Mouse (Mus musculus) hindbrain, embryonic 14.5 days (tissue): ENCODE data around the gene Akt1. TPM values are rescaled to one million over a fixed set of nuclear protein-coding genes. Genes with fewer than 3 reads are reported as not detected.

ENCODE experiments used
- ATAC-seq: fragments of 200-750 bp; cut with Nextera tagmentation; 2 replicates; pipeline ENCODE4 v1.8.0; 2017; ENCODE audit warnings: moderate number of reproducible peaks, mild to moderate bottlenecking, moderate TSS enrichment, moderate library complexity; ENCODE audit not compliant: low FRiP score
- DNase-seq: peaks from one replicate; pipeline ENCODE4 v3.0.0-alpha.2; 2015; ENCODE audit warnings: low spot score
- H3K27ac ChIP-seq: fragments of 300-500 bp; sonication (generic); 2 replicates; pipeline ENCODE4 v1.5.1; 2014; ENCODE audit warnings: mild to moderate bottlenecking, moderate library complexity
- H3K27me3 ChIP-seq: fragments of 300-500 bp; sonication (generic); 2 replicates; pipeline ENCODE4 v1.6.1; 2014; ENCODE audit warnings: mild to moderate bottlenecking, low read length, mixed read lengths; ENCODE audit not compliant: control insufficient read depth, insufficient read depth
- H3K36me3 ChIP-seq: fragments of 300-500 bp; sonication (generic); replicated peaks from 2 replicates; pipeline ENCODE4 v1.6.1; 2014; ENCODE audit not compliant: control insufficient read depth, insufficient read depth
- H3K4me1 ChIP-seq: fragments of 300-500 bp; sonication (generic); replicated peaks from 2 replicates; pipeline ENCODE4 v1.6.1; 2014; ENCODE audit warnings: antibody characterized with exemption, low read length, mixed read lengths; ENCODE audit not compliant: control insufficient read depth, insufficient read depth
- H3K4me2 ChIP-seq: fragments of 300-500 bp; sonication (generic); replicated peaks from 2 replicates; pipeline ENCODE4 v1.6.1; 2014; ENCODE audit warnings: mild to moderate bottlenecking, moderate library complexity
- H3K4me3 ChIP-seq: fragments of 300-500 bp; sonication (generic); replicated peaks from 2 replicates; pipeline ENCODE4 v1.5.1; 2014; ENCODE audit warnings: mild to moderate bottlenecking, low read length
- H3K9ac ChIP-seq: fragments of 300-500 bp; sonication (generic); 2 replicates; pipeline ENCODE4 v1.6.1; 2014
- H3K9me3 ChIP-seq: fragments of 300-500 bp; sonication (generic); 2 replicates; pipeline ENCODE4 v1.6.1; 2016; ENCODE audit warnings: low read length; ENCODE audit not compliant: control insufficient read depth
- WGBS: fragments of 180-500 bp; shearing (Covaris S2); extraction: QIAGEN DNeasy Blood & Tissue Kit; methylation state at CpG from one replicate; pipeline ENCODE4 v1.1.7; 2014; 5-methylcytosine and 5-hydroxymethylcytosine counted together
- polyA plus RNA-seq: library from polyadenylated mRNA; unstranded; fragments of >200 nt; fragmentation: Nextera tagmentation; extraction: Ambion mirVana; gene quantifications from 2 replicates; pipeline ENCODE4 v1.2.1, GENCODE M21; 2014

Gene Akt1
- polyA plus RNA-seq, 1 experiment from 2014 or later, result 69.2 TPM

DNA sequence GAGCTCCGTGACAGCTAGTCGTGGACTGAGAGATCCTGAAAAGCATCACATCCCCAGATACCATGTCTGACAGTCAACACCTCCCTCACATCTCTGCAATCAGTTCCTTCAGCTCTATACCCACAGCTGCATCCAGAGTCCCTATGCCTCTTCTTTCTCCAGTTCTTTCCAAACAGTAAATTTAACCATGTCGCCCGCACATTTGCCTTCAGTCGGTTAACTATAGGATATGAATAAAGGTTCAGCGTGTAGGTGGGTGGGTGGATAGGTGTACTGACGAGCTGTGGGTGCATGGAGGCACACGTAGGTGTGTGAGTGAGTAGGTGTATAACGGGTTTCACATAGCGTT lies 19.4 kb upstream of the Akt1 start:
- no peaks in the 10 kb centered on the region for H3K27me3 ChIP-seq
- DNase-seq (no peak), ATAC-seq (no peak; the same call in 1 of the 2 replicates)
- peak overlapping the region; percentile 54 for H3K4me3 ChIP-seq
- 75% methylated on average over 10 of the region's 10 CpGs for WGBS
- peak overlapping the region; percentile 89 for H3K27ac ChIP-seq
- peak overlapping the region; percentile 89 for H3K9ac ChIP-seq
- H3K9me3 ChIP-seq, result no peaks in the 10 kb centered on the region
- peak overlapping the region; percentile 75 for H3K4me2 ChIP-seq
- H3K4me1 ChIP-seq, result peaks cover 12% of the 10 kb centered on the region
- H3K36me3 ChIP-seq, result no peaks in the 10 kb centered on the region

GRCm38 (mm10) chr12:112693185-112694126 lies 18.8 kb upstream of the Akt1 start:
- H3K27ac ChIP-seq, result peak overlapping the region; percentile 89
- peak overlapping the region; percentile 89 for H3K9ac ChIP-seq
- no peaks in the 10 kb centered on the region for H3K9me3 ChIP-seq
- peak overlapping the region; percentile 54 for H3K4me3 ChIP-seq
- no peaks in the 10 kb centered on the region for H3K27me3 ChIP-seq
- H3K4me2 ChIP-seq, result peak overlapping the region; percentile 75
- peaks cover 12% of the 10 kb centered on the region for H3K4me1 ChIP-seq
- DNase-seq, result peak; percentile 97
- 2% methylated on average over 54 of the region's 54 CpGs for WGBS
- no peaks in the 10 kb centered on the region for H3K36me3 ChIP-seq
- ATAC-seq, result peak; percentile 97

- WGBS, result 81% methylated on average over 15 of the region's 15 CpGs
- no peaks in the 10 kb centered on the region for H3K27me3 ChIP-seq
Measured at GRCm38 (mm10) chr12:112688458-112688857, 13.8 kb upstream of the Akt1 start.

DNA sequence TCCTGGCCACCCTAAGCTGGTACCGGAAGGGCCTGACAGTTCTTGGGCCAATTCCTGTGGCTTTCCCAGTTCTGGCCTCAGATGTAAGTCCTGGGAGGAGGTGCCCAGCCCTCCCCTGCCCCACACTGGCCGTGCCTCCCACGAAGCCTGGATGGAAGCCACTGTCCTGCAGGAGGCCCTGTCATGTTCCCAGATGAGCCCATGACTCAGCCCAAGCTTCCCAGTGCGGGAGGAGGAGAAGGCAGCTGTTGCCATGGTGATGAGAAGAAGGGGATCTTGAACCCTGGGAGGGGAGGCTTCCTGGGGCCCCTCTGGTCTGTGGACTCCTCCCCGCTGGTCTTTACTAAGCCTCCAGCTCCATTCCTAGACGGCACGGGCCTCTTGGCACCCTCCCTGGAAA lies 8.7 kb upstream of the Akt1 start:
- no peak overlapping the region for H3K27ac ChIP-seq
- peaks cover 12% of the 10 kb centered on the region; the same call in 1 of the 2 replicates for H3K4me1 ChIP-seq
- ATAC-seq (no peak), DNase-seq (no peak)
- H3K4me2 ChIP-seq, result no peak overlapping the region
- H3K9ac ChIP-seq, result no peak overlapping the region
- H3K27me3 ChIP-seq, result peaks cover 20% of the 10 kb centered on the region
- 45% methylated on average over 7 of the region's 7 CpGs for WGBS
- H3K36me3 ChIP-seq, result no peaks in the 10 kb centered on the region
- no peaks in the 10 kb centered on the region for H3K9me3 ChIP-seq
- H3K4me3 ChIP-seq, result no peak overlapping the region

More at GRCm38 (mm10) chr12:112688458-112688857, 13.8 kb upstream of the Akt1 start:
- Histone ChIP-seq H3K4me2 (no peak overlapping the region), H3K27ac (no peak overlapping the region), H3K4me1 (peaks cover 6% of the 10 kb centered on the region), H3K36me3 (no peaks in the 10 kb centered on the region), H3K9ac (no peak overlapping the region), H3K9me3 (no peaks in the 10 kb centered on the region), H3K4me3 (no peak overlapping the region)
- ATAC-seq, result no peak
- DNase-seq, result no peak

DNA sequence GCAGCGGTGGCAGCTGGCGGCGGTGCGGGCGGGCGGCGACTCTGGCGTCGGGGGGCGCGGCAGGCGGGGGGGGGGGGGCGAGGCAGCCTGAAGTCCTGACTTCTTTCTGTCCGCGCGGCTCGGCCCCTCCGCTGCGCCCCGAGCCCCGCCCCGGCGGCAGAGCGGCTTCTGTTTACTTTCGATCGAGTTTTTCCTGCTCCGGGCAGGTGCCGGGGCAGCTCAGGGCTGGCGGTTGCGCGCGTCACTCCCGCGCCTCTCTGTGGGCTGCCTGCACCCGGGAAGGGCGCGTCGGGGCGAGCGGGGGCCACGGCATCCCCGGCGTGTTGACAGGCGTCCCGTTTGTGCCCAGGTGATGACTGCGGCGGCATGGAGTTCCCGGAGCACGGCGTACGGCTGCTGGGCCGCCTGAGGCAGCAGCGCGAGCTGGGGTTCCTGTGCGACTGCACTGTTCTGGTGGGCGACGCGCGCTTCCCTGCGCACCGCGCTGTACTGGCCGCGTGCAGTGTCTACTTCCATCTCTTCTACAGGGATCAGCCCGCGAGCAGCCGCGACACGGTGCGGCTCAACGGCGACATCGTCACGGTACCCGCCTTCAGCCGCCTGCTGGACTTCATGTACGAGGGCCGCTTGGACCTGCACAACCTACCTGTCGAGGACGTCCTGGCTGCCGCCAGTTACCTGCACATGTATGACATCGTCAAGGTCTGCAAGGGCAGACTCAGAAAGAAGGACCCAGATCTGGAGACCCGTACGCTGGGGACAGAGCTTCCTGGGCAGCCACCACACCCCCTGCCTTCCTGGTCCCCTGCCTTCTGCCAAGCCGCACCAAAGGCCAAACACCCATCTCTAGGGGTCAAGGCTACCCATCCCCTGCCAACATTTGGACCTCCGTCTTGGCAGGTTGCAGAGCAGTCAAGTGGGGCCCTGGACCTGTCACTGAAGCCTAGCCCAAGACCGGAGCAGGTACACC lies 4.6 kb upstream of the Akt1 start:
- no peaks in the 10 kb centered on the region for H3K9me3 ChIP-seq
- 4% methylated on average over 79 of the region's 87 CpGs for WGBS
- H3K36me3 ChIP-seq, result no peaks in the 10 kb centered on the region
- H3K27me3 ChIP-seq, result peaks cover 26% of the 10 kb centered on the region
- peak overlapping the region; percentile 53 for H3K9ac ChIP-seq
- DNase-seq (no peak), ATAC-seq (peak; percentile 44)
- H3K27ac ChIP-seq, result no peak overlapping the region
- peak overlapping the region; percentile 93 for H3K4me2 ChIP-seq
- H3K4me1 ChIP-seq, result peaks cover 25% of the 10 kb centered on the region
- peak overlapping the region; percentile 47 for H3K4me3 ChIP-seq

DNA sequence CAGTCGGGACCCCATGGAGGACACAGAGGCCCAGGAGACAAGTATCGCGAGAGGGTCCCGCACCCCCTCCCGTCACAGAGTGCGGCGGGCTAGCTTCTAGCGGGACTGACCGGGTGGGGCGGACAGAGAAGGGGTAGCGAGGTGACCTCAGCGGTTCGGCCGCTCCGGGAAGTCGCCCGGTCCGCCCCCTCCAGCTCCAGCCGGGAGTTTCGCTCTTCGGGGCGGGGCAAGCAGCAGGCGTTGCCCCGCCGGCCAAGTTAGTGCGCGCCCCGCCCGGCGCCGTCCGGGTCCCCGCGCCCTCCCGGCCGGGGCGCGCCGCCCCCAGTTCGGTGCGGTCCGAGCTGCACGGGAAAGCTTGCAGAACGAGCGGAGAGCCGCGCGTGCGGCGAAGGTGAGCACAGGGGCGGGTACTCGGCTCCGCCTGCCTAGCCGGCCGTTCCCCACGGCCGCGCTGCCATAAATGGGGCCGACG lies 3.9 kb upstream of the Akt1 start, which contains the start of gene Zbtb42:
TSS of gene Zbtb42 (plus strand) at position 274 of the 472 bp plus-strand sequence.
- DNase-seq, result no peak
- peaks cover 25% of the 10 kb centered on the region for H3K4me1 ChIP-seq
- peak within 1 kb of the TSS; percentile 47 for H3K4me3 ChIP-seq
- no peaks in the 10 kb centered on the region for H3K9me3 ChIP-seq
- WGBS, result 1% methylated on average over 49 of the region's 60 CpGs
- H3K36me3 ChIP-seq, result no peaks in the 10 kb centered on the region
- H3K9ac ChIP-seq, result peak within 1 kb of the TSS; percentile 53
- peaks cover 26% of the 10 kb centered on the region for H3K27me3 ChIP-seq
- no peak within 1 kb of the TSS for H3K27ac ChIP-seq
- peak within 1 kb of the TSS; percentile 93 for H3K4me2 ChIP-seq
- no peak for ATAC-seq

DNA sequence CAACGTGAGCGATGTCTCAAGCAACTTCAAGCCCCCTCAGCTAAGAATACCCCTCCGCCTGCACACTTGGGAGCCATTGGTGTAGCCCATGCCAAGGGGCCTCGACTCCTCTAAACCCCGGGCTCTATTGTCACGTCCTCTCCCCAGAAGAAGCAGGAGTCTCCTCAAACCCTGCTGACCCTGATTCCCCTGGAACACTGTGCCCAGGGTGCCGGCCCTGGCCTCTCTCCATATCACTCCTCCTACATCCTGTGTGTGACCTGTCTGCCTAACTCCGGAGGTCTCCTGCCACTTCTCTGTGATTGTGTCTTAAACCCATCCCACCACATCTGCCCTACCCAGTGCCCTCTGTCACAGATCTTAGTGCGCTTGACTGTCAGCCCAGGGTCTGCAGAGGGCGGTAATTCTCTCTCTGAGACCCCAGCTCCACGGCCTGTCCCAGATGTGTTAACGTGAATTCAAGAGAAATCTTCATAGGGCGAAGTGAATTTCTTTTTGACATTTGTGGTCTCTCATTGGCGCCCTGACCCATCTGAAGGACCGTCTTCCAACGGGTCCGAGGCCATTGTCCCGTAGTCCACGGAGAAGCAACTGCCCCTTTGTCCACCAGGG lies 3.4 kb upstream of the Akt1 start:
- no peak for ATAC-seq
- Histone ChIP-seq H3K4me1 (peaks cover 26% of the 10 kb centered on the region), H3K9me3 (no peaks in the 10 kb centered on the region), H3K4me2 (peak overlapping the region; percentile 93), H3K9ac (peak overlapping the region; percentile 53; the same call in 1 of the 2 replicates), H3K27ac (no peak overlapping the region), H3K27me3 (peaks cover 26% of the 10 kb centered on the region), H3K36me3 (no peaks in the 10 kb centered on the region), H3K4me3 (peak overlapping the region; percentile 47)
- WGBS, result 16% methylated on average over 19 of the region's 19 CpGs
- DNase-seq, result no peak

GRCm38 (mm10) chr12:112677076-112677475 lies 2.4 kb upstream of the Akt1 start:
- DNase-seq (no peak), ATAC-seq (no peak)
- Histone ChIP-seq H3K9me3 (no peaks in the 10 kb centered on the region), H3K36me3 (no peaks in the 10 kb centered on the region), H3K4me3 (no peak overlapping the region), H3K27me3 (peaks cover 26% of the 10 kb centered on the region), H3K27ac (no peak overlapping the region), H3K4me1 (peaks cover 36% of the 10 kb centered on the region), H3K9ac (no peak overlapping the region), H3K4me2 (no peak overlapping the region)
- WGBS, result 54% methylated on average over 5 of the region's 5 CpGs
